Mouse (Mus musculus): ENCODE data around the gene Ccdc28a.

- TF ChIP-seq CTCF (IDR thresholded peaks at IDR 0.05; ENCODE audit: low read depth): no peak
- no peak for TF ChIP-seq EP300 (optimal IDR thresholded peaks at IDR 0.05)
Measured at GRCm38 (mm10) chr10:18219351-18219750, 15.4 kb downstream of the Ccdc28a start.
